Mouse (Mus musculus): ENCODE results near the gene Plxna2. TPM values are rescaled to one million over a fixed set of nuclear protein-coding genes. Genes with fewer than 3 reads are reported as not detected.

Gene Plxna2
- total RNA-seq, 1 experiment from 2014 or later = not detected

DNA sequence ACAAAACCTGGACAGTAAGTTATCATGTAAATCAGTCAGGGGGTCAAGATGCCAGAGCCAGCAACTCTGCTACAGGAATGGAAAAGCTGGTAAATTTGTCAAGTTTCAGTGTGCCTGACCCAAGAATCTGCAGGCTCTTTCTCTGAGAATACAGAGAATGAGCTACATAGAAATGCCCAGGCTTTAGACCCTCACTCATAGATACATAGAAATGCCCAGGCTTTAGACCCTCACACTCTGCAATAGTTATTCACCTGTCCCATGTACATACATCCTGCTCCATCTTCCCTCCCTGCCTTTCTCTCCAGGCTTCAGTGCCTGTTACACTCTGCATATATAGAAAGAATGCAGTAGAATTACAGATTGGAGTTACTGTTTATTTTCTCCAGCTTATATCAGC lies 129.2 kb downstream of the Plxna2 start:
- ATAC-seq (ENCODE audit: extremely low read depth, insufficient number of reproducible peaks, low FRiP score, poor library complexity, severe bottlenecking) = no peak

DNA sequence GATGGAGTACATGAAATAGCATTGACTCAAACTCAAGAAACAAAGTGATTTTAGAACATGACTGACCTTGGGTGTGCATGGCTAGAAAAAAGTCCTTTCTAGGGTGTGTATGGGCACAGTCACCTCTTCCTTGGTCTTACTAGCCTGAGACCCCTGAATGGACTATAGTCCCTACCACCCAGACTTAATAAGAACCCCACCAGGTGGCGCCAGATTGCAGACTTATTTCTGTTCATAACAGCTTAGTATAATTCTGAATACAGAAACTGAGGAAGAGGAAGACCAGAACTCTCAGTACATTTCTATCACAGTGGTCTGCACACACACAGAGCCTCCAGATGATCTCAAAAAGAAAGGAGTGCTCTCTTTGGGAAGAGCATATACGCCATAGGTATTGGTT lies 135.2 kb downstream of the Plxna2 start:
- no peak for ATAC-seq (ENCODE audit: extremely low read depth, insufficient number of reproducible peaks, low FRiP score, poor library complexity, severe bottlenecking)

DNA sequence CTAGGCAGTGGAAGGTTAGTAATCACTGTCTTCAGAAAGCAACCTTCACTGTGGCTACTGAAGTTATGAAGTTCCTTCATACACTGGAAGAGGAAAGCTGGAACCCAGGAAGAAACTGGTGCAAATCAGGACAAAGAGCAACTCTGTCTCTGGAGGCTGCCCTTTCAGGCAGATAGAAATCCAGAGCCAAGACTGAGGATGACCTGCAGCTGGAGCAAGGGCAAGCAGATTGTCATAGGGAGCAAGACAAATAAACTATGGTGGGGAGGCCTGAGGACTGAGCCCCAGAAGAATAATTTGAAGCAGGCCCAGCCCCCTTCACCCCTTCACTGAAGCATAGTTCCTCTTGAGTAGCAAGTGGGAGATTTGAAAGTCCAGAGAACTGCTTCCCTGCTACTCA lies 138.0 kb downstream of the Plxna2 start:
- ATAC-seq (ENCODE audit: extremely low read depth, insufficient number of reproducible peaks, low FRiP score, poor library complexity, severe bottlenecking) = no peak

DNA sequence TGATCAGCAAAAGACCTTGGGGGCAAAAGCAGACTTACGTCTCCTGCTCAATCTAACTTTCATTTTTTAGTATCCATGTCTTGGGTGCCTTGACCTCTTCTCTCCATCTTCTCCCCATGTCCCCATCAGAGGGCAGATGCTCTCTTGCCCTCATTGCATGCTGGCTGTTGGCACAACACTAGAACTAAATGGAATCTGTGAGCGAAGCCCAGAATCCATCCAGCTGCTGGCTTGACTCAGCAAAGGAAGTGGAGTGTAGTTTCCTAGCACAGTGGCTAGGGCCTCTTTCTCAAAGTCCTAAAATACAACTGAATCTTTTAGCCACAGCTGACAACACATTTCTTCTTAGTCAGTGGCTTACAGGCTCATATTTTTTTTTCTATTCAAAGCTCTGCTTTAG lies 138.4 kb downstream of the Plxna2 start:
- ATAC-seq (ENCODE audit: extremely low read depth, insufficient number of reproducible peaks, low FRiP score, poor library complexity, severe bottlenecking) = no peak

DNA sequence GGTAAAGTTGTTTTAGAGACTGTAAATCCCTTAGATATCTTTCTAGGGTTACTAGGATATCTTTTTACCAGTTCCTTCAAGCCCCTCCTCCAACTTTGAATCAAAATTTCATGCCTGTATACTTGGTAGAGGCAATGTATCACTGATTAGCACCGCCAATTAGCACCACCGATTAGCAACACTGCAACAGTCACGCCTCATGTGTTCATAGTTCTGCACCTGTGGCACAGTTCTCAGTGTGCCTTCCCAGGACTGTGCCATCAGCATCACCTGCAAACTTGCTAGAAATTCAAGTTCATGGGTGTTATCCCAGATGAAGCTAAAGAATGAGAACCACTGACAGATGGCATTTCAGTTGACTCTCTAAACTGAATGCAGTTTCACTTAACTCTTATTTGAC lies 138.8 kb downstream of the Plxna2 start:
- no peak for ATAC-seq (ENCODE audit: extremely low read depth, insufficient number of reproducible peaks, low FRiP score, poor library complexity, severe bottlenecking)

DNA sequence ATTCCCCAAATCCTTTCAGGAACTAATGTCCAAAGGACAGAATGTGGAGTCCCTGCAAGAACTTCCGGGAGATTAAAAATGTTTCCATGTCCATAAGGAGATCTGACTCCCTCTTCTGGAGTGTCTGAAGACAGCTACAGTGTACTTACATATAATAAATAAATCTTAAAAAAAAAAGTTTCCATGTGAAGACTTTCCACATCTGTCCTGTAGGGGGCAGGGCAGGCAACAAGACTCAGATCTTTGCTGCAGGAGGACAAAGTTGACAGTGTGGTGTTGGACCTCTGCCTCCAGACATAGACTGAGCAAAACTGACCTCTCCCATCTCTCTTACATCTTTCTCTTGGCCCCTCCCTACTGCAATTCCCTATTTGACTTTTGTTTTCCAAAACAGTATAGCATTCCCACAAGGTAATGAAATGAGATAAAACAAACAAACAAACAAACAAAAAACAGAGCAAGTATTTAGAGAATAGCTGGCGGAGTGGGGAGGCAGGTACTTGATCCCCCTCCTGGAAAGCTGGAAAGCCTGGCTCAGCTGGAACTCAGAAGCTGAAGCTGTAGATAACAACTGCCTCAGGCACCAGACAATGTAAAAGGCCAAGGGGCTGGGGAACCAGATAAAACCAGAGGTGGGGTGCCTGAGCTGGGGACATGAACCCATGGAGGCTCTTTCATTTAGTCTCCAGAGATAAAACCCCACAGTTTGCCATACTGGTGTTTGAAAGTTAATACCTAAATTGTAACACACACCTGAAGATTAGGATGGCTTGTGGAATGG lies 143.6 kb downstream of the Plxna2 start:
- ATAC-seq (ENCODE audit: extremely low read depth, insufficient number of reproducible peaks, low FRiP score, poor library complexity, severe bottlenecking) = no peak

DNA sequence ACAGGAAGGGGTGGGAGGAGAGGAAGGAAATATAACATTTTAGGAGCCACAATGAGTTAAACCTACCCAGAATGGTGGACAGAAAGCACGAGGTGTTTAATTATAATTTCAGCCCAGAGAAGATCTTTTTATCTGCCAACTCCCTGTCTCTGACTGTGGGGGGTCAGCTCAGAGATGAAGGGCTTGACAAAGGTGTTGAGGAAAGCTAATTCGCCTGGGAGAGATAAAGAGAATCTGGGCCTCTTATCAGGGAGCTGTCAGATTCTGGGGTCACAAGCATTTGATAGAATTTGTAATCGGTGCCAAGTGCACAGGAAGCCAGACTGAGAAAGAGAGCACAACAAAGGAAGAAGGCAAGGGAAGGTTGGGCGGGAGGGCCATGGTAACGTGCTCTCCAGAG lies 144.9 kb downstream of the Plxna2 start:
- no peak for ATAC-seq (ENCODE audit: extremely low read depth, insufficient number of reproducible peaks, low FRiP score, poor library complexity, severe bottlenecking)

DNA sequence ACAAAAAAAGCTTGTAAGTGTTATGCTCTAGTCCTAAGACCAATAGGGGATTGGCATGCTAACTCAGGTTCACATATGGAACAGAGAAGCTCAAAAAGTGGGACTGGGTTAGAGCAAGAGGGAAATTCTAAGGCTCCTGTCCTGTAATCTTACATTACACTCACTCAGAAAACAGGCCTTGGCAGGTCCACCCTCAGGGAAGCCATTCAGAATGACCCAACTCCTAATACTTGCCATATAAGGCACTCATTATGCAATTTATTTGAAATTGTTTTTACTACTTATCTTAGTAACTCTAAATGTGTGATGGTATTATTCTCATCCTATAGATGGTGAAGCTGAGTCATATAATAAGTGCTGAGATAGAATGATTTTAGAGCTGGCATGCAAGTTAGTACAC lies 146.9 kb downstream of the Plxna2 start:
- no peak for ATAC-seq (ENCODE audit: extremely low read depth, insufficient number of reproducible peaks, low FRiP score, poor library complexity, severe bottlenecking)

DNA sequence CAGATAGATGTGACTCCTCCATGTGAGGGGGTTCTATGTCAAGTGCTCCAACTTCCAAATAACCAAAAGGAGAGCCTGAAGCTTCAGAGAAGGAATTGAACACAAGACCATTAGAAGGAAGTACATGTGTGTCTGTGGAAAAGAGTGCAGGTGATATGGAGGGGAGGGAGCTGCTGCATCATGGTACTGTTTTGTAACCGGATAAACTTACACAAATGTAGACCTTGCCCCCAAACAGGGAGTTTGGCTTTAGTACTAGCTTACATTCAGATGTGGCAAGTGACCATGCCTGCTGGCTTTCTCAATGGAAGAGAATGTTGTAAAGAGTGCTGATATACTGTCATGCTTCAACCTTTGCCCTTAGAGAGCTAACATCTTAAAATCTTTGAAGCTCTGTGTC lies 150.8 kb downstream of the Plxna2 start:
- ATAC-seq (ENCODE audit: extremely low read depth, insufficient number of reproducible peaks, low FRiP score, poor library complexity, severe bottlenecking) = no peak

DNA sequence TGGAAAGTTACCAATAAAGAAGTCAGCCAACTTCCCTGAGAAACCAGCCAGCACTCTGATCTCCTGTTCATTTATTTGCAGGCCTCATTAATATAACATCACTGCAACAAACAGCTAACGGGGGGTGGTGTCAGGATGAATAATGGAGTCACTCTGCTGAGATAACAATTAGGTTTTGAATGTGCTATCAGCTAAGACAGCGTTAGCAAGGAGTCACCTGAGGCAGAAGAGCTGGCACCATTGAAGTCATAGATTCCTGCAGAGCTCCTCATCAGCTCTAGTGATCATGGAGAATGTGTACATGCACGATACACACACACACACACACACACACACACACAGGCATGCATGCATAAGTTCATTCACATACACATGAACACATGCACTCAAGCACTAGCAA lies 154.0 kb downstream of the Plxna2 start:
- ATAC-seq (ENCODE audit: extremely low read depth, insufficient number of reproducible peaks, low FRiP score, poor library complexity, severe bottlenecking) = no peak

DNA sequence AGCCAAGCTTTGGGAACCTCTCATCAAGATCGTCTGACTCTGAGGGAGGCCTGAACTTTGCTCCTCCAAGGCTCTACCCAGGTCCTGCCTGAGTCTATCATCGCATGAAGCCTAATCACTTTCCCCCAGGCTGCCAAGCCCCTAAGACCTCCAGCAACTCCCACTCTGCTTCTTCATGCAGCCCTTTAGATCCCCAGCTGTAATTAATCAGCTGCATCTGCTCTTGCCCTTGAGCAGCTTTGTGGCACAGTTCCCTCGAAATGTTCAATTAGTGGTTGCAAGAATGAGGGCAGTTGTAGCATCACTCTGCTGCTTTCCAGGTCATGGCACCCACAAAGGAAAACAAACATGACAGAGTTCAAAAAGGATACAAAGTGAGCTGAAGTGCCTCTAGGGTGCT lies 155.9 kb downstream of the Plxna2 start:
- no peak for ATAC-seq (ENCODE audit: extremely low read depth, insufficient number of reproducible peaks, low FRiP score, poor library complexity, severe bottlenecking)

DNA sequence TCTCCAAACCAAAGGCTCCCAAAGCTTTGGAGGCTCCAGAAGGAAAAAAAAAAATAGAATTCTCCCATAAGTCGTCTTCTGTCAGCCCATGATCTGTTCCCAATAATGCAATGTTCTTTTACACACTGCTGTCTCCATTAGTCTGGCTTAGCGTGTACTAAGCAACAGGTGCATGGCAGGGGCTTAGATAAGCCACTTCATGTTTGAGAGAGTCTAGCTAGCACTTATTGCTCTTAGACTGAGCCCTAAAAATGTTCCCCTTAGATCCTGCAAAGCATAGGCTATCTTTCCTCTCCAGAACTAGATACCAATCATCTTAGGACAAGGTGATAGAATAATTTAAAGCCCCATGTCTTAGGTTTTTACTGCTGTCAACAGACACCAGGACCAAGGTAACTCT lies 156.3 kb downstream of the Plxna2 start:
- no peak for ATAC-seq (ENCODE audit: extremely low read depth, insufficient number of reproducible peaks, low FRiP score, poor library complexity, severe bottlenecking)

DNA sequence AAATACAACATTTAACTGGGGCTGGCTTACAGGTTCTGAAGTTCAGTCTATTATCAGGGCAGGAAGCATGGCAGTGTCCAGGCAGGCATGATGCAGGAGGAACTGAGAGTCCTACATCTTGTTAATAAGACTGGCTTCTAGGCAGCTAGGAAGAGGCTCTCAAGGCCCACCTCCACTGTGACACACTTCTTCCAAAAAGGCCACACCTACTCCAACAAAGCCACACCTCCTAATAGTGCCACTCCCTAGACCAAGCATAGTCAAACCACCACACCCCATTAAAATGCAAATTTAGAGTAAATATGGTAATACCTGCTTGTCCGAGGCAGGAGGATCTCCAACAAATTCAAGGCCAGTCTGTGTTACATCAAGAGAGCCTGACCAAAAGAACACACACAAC lies 156.7 kb downstream of the Plxna2 start:
- no peak for ATAC-seq (ENCODE audit: extremely low read depth, insufficient number of reproducible peaks, low FRiP score, poor library complexity, severe bottlenecking)

DNA sequence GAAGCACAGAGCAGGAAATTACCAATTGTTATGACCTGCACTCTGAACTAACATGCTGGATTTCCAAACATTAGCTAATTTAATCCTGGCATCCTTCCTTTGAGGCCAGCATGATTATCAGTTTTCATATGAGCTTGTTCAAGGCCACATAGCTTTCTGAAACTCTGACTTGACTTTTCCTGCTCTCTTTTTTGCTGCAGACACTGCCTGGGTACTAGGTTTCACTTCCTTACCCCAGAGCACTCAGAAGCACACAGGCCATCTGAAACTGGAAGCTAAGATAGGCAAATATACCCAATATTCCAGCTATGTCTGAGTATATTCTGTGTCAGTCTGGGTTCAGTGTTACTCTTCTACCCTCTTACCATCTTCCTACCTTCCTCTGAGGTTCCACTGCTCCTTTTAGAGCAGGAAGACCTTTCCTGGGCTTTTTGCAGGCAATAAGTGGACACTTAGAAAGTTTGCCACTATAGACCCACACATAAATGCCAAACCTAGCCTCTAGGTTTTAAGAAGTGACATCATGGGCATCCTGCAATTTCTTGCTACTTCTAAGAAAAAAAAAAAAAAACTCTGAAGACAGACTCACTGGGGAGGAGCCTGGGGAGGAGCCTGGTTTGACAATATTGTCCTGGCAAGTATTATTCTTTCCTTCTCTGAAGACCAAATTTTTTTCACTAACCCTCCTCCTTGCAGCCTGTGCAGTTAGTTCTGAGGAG lies 157.8 kb downstream of the Plxna2 start:
- no peak for ATAC-seq (ENCODE audit: extremely low read depth, insufficient number of reproducible peaks, low FRiP score, poor library complexity, severe bottlenecking)

DNA sequence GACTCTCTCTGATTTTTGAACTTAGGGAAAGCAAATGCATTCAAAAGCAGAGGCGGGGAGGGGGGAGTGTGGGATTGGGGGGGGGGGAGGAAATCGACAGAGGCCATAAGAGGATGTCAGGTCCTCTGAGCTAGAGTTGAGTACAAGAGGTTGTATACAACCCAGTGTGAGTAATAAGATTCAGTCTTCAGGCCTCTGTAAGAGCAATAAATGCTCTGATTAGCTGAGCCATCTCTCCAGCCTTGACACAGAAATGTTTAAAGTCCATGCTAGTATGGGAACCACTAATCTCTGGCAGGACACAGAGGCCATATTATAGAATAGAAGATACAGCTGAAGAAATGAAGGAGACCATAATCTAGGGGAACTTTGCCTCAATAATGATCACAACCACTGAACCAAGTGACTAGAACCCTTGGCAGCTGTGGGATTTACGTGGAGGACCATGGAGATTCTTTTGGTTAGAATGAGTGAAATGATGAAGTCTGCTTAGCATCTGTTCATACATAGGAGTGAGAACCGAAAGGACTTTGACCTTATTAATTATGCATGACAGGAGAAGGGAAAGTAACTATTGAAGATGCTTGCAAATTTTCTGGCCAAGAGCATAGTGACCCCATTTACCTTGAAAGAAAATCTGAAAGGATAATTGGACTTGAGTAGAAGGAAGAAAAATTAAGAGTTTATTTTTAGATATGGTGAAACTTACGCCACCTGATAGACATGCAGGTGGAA lies 158.7 kb downstream of the Plxna2 start:
- no peak for ATAC-seq (ENCODE audit: extremely low read depth, insufficient number of reproducible peaks, low FRiP score, poor library complexity, severe bottlenecking)

DNA sequence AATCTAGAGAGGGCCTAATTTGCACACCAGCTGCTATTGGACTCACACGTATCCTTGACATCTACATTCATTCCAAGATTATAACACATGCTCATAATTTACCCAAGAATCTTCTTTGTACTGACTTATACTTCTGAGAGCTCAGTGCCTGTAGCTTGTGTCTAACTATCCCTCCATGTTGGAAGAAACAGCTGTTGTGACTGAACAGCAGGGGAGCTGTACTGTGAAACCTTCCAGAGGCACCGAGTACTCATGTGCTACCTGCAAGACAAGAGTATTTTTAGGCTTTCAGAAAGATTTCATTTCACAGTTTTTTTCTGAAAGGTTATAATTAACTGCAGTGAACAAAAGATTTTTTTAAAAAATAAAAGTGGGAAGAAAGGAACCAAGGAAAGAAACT lies 159.6 kb downstream of the Plxna2 start:
- no peak for ATAC-seq (ENCODE audit: extremely low read depth, insufficient number of reproducible peaks, low FRiP score, poor library complexity, severe bottlenecking)

DNA sequence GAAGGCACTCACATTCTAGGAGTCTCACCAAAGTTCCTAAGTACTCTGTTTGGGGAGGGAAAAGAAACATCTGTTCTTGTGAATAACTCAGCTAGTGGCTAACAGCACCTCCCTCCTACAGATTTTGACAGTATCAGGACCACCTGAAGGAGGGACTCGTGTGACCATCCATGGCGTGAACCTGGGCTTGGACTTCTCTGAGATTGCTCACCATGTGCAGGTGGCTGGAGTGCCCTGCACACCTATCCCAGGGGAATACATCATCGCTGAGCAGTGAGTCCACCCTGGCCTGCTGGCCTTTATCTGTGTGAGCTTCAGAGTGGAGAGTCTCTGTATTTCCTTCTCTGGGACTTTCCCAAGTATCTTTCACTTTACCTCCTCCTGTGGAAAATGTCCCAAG lies 162.4 kb downstream of the Plxna2 start:
- no peak for ATAC-seq (ENCODE audit: extremely low read depth, insufficient number of reproducible peaks, low FRiP score, poor library complexity, severe bottlenecking)

DNA sequence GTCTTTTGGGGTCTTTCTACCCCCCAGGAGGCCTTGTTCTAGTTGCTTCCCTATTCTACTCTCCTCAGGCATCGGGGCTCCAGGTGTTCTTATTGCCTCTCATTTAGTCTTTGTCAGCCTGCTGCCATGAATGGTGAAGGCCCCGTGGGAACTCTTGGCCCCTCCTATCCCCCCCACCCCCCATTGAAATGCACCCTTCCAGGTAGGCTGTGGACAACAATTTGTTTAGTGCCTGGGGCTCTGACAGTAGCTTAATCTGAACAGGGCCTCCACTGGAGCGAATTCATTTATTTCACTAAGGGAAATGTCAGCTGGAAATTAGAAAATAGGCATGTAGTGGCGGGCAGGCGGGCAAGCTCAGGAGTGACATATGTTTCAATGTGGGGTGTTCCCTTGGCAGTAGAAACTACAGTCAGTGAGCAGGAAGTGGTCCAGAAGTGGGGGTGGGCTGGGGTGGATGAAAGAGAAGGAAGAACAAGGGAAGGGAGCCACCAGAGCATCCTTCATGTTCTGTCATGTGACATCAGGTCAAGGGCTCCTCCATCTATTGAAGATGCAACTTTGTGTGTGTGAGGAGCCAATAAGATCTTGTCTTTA lies 162.9 kb downstream of the Plxna2 start:
- ATAC-seq (ENCODE audit: extremely low read depth, insufficient number of reproducible peaks, low FRiP score, poor library complexity, severe bottlenecking) = no peak

DNA sequence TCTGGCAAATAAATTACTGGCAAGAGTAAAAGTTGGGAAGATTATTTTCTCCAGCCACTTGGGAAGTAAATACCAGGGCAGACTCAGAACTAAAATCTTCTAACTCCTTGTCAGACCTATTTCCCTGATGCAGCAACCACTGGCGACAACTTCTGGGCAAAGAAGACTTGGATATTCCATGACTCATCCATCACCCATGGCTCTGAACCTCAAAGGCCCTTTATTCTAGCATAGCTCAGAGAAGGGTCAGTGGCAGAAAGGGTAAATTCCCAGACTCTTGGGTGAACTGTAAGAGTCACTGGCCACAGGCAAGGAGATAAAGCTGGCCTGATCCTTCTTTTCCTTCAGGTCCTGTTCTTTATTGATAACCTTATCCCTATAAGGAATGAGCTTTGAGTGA lies 163.5 kb downstream of the Plxna2 start:
- no peak for ATAC-seq (ENCODE audit: extremely low read depth, insufficient number of reproducible peaks, low FRiP score, poor library complexity, severe bottlenecking)

DNA sequence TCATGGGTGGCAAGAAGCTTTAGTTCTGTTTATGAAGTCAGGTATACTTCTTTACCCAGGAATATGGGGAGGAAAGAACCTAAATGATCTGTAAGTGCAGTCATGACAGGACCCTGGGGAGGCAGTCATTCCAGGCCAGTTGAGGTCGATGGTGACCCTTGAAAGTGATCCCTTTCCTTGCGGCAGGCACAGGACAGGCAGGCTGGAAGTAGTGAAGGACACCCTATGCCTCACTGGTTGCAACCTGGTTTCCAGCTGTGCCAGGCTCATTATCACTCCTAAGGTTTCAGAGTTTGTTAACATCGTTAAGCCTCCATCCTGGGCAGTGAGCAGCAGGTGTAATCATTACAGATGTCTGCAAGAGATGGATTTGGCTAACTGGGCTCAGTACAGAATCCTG lies 164.3 kb downstream of the Plxna2 start:
- no peak for ATAC-seq (ENCODE audit: extremely low read depth, insufficient number of reproducible peaks, low FRiP score, poor library complexity, severe bottlenecking)

Measured in neutrophil, adult 5-6 weeks (primary cell).